Mouse (Mus musculus) CD4-positive, CD25-positive, alpha-beta regulatory T cell, adult 2 months (primary cell): ENCODE measurements around the gene Grip1.

ENCODE experiments used
- DNase-seq: peaks from one replicate; pipeline ENCODE4 v3.0.0-alpha.2; 2012; ENCODE audit warnings: low read depth, low spot score

Gene Grip1

DNA sequence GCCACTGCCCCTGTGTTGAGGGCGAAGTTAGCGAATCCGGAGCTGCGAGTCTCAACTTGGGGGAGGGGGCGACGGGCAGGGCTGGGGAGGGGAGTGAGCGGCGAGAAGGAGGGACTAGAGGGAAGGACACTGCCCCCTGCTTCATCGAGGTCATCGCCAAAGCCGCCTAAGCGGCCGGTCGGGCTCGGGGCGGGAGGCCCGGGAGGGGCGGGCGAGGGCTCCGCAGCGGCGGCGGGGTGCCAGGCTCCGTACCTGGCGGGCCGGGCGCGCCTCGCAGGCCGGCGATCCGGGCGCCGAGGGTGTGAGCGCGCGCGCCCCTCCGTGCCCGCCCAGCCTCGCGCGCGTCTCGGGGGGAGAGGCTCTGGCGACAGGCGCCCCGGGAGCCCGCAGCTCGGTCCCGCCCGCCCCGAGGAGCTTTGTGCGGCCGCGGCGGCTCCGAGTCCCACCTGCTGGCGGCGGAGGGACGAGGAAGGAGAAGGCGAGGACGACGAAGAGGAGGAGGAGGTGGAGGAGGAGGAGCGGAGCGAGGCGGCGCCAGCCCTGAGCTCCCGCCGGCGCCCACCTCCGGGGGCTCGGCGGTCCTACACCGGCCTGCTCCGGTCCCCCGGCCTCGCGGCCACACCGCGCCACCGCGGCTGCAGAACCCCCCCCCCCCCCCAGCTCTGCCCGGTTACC, at the start of gene Grip1:
Gene Grip1, plus strand, starts transcription at position 400 of the 675 bp plus-strand sequence.
- peak; percentile 6 for DNase-seq

DNA sequence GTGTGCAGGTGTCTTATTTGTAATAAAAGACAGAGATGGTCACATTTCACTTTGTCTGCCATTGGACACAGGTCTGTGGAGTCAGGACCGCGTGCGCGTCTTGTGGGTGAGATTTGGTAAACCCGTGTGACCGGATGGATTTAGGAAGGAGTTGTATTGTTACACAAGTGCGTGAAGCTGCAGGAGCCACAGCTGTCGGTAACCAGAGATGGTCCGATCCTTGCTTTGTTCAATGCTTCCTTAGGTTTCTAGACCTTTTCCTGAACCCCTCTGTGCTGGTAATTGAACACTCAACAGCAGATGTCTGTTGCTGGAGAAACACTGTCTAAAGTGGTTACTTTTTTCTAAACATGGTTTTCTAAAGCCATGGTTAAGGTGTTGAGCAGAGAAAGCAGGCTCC, 48.5 kb upstream of the Grip1 start:
- DNase-seq: no peak

DNA sequence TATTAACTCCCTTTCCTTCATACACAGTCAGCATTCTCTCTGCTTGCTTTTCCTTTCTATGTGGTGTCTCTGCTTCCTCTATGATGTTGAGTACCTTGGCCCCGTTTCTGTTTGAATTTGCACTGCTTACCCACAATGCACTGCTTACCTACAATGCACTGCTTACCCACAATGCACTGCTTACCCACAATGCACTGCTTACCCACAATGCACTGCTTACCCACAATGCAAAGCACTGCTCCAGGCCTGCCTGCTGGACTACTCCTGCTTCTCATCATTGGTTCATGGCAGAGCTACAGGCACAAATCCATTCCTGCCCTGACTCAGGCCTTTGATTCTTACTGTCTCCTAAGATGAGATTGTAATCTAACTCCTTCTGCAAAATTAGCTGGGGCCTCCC, 48.0 kb upstream of the Grip1 start:
- no peak for DNase-seq

DNA sequence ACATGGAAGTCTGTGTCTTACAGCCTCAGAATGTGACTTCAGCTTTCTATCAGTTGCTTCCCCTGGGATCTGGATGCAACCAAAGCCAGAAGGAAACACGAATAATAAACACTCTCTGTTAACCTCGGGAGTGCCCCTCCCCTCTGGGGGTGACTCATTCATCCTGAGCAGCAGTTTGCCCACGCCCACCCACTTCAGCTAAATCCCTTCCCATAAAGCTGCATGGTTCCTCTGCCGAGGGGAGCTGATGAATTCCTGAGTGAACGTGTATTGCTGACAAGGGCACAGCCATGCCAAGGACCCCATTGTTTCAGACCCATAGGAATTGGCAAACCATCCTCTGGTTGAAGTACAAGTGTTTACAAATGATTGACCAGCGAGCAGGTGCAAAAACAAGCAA, 45.3 kb upstream of the Grip1 start:
- DNase-seq: no peak

DNA sequence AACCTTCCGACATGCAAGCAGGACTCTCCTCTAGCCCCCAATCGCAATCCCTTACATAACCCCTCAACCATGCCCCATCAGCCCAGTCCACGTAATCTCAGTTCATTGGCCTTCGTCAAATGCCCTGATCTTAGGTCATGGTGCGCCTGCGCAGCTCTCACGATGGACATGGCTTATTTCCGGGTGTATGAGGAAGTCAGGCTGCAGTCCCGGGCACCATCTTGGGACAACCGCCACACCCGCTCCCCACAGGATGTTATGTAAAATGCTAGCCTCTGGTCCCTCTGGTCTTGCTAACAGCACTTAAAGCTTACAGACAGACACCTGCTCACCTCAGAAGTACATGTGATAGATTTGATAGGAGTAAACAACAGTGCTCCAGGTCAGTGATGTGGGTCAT, 40.4 kb upstream of the Grip1 start:
- no peak for DNase-seq

DNA sequence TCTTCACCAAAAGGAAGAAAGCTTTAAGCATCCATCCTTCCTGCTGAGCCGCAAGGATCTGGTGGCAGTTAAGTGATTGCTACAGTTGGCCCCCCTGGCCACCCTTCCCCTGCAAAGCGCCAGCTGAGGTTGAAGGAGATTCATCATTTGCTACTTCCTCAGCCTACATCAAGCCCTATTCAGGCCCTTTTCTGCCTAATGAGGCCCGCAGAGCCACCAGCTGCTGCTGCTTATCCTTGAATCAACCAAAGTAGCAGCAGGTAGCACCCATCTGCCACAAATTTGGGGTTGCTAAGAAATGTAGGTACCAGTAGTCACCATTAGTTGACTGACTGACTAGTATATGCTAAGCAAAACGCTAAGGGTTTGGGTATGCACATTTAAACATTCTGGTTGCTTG, 38.5 kb upstream of the Grip1 start:
- no peak for DNase-seq

DNA sequence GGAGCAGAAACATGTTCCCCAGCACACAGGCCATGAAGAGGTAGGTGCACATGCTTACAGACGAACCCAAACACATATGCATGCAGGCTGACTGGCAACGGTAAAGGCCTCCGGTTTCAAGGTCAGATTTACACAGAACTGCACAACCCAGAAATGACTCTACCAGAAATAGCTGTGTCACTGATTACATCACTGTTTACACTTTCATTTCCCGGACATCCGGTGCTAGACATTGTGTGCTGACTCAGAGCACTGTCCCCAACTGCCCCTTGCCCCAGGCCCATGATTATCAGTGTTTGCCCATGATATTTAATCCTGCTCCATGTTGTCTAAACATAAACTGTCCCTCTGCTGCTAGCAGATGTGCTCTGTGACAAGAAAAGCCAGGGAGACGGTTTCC, 32.2 kb upstream of the Grip1 start:
- DNase-seq: no peak

DNA sequence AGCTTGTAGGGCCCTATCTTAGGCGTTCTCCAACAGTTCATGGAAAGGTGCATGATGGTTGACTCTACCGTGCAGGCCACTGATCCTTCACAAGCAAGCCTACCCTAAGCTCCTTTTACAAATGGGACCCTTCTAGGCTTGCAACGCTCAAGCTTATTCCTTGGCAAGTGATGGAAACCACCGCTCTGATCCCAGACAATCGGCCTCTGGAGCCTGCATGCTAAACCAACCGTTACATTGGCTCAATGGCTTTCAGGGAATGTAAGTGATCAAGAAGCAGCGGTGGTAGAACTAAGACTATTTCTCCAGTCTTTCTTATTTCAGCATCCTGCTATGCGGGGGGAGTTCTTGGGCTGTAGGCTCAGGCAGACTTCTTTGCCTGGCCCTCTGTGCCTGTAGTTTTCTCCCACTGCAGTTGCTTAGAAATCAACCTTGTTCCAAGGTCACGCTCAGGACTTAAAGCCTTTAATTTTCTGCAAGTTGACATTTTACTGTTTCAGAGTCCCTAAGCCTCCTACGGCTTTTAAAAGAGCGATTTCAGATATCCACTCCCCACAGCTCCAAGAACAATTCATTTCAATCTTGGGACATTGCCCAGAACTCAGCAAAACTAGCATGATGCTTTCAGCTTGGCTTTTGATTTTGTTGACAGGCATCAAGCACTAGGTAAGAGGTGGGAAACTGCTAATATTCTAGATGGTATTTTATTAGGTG, 29.7 kb upstream of the Grip1 start:
- DNase-seq: no peak

DNA sequence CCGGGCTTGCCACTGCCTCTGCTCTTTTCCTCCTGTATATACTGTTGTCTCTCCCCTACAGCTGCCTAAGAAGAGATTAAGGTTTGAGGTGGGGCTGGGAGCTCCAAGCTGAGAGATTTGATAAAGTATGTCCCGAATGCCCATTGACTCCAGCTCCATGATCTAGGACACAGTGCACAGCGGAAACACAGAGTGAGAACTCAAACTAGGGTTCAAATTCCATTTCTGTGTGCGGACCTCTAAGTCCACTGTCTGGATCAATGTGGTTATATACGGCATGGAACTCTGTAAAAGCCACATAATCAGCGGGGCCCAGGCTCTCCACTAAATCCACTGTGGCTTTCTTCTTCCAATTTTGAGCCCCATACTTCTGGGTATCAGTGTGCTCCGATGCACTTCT, 26.0 kb upstream of the Grip1 start:
- no peak for DNase-seq

DNA sequence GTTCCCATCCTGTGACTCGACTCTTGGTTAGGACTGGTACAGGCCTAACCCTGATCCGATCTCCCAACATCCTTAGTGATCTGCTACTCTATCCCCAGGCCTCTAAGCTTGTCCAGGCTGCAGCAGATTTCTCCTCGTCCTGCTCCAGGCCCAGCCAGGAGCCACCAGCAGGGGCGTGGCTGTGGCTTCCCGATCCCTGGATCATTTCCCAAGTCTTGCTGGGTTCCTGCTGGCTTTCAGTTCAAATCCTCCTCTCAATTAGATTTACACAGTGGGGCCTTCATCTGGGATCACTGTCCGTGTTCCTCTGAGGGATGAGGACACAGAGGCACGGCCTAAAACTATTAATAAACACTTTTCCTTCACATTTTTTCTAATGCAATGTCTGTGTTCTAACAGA, 25.5 kb upstream of the Grip1 start:
- no peak for DNase-seq

DNA sequence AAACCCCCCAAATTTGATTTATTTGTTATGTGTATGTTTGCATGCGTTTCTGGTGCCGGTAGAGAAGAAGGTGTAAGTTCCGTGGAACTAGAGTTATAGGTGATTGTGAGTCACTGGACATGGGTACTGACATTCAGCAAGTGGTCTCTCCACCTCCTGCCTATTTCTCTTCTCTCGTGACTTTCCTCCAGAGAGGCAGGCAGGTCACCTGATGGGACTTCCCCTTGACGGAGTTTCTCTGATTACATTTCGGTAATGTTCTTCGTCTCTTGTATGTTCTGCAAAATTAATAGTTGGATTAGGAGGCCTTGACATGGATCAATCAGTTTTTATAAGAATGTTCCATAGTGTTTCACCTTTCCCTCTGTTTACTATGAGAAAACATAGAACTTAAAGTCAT, 23.4 kb upstream of the Grip1 start:
- DNase-seq: no peak

DNA sequence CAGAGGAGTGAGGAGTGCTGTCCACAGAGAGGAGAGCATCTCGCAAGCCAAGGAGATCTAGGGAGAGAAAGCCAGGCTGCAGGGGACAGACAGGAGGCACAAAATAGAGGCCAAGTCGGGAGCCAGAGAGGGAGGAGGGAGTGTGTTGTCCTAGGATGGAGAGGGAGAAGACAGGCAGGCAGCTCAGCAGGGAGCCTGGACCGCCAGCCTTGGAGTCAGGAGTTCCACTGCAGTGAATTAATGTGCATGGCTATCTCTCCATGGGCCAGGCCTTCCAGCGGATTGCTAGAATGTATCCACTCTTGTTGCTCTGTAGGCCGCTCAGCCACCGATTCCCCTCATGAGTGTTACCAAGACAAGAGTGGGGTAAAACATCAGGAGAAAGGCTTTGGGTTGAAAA, 21.8 kb upstream of the Grip1 start:
- DNase-seq: no peak

DNA sequence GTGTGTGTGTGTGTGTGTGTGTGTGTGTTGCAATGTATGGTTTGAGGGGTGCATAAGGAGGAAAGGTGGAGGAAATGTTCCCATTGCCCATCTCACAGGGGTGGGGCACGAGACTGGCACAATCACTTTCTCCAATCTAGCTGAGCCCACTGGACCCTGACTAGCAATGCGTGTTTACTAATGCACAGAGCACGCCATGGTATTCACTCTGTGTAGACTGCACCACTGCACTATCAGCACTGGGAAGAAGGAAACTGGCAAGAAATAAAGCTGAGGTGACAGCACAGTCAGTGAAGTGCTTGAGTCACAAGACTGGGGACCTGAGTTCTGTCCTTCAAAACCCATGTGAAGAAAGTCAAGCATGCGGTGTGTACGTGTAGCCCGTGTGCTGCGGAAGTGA, 17.8 kb upstream of the Grip1 start:
- DNase-seq: no peak

DNA sequence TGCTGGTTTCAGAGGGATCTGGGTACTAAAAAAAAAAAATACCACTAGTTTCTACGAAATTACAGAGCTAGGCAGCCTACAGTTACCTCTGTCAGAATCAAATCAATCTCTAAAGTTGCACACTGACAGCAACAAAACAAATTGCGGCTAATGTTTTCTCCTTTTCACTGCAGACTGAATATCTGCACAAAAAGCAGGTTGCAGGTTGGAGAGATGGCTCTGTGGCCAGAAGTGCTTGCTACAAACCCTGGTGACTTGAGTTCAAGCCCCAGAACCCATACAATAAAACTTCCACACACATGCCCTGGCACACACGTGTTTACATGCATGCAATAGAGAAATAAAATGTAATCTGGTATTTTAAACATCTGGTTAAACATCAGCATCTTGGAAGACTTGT, 16.3 kb upstream of the Grip1 start:
- DNase-seq: no peak

DNA sequence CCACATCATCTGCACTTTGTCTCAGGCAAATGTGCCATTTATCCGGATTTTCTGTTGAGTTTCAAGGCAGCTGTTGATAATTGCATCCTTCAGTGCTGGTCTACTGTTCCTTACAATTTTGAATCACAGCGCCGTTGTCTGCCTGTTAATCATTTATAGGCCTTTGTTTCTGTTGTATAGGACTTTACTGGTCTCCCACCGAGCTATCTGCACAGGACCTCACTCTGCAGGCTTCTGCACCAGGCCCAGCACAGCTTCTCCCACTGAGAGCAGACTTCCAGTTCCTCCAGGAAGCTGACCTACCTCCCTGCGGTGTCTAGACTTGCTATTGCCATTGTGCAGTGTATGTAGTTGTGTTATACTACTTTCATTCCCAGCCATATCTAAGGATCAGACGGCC, 11.9 kb upstream of the Grip1 start:
- DNase-seq: no peak

DNA sequence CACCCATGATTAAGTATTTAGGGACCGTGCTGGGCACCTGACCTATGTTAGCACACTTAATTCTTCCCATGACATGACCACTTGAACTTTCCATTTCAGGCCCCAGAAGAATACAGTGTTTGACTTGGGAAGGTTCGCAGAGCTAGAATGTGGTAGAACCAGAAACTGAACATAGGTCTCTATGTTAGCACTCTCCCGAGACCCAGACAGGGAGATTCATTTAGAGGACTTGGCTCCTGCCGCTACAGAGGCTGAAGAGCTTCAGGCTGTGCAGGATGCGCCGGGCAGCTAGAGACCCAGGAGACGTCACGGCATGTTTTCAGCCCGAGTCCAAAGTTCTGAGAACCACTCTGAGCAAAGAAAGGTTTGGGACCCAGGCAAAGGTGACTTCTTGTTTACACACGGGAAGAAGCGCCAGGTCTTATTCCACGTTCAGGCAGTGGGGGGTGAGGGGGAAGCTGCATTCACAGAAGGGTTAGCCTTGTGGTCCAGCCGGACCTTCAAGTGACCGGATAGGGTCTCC, 6.2 kb upstream of the Grip1 start:
- no peak for DNase-seq

DNA sequence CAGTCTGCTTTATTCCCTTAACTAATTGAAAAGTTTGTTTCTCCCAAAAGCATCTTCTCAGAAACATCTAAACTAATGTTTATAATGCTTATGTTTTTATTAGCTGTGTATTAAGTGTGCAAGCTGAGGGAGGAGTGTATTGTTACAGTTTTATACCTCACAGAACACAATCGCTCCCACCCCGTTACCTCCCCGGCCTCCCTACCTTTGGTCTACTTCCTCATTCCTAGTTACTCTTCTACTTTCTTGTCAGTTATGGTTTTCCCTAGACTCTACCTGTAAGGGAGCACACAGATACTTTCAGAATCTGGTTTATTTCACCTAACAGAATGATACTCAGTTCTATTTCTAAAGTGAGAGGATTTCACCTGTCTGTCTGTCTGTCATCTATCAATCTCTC, 5.7 kb upstream of the Grip1 start:
- no peak for DNase-seq

DNA sequence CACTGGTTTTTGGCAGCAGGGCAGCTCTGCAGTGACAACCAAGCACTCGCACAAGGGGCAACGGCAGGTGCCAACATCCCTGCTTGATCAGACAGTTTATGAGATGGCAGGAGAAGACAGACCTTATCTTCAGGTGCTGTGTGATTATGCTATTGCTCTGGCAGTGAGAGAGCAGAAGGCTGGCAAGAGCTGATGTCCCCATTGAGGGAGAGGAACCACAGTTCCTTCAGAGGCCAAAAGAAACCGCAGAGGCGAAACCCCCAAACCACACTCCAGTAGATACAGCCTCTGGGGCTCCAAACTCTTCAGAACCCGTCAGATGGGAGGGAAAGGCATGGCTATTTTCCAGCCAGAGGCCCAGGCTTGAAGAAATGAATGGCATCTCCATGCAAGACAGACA, 932 bp upstream of the Grip1 start:
- DNase-seq: no peak

DNA sequence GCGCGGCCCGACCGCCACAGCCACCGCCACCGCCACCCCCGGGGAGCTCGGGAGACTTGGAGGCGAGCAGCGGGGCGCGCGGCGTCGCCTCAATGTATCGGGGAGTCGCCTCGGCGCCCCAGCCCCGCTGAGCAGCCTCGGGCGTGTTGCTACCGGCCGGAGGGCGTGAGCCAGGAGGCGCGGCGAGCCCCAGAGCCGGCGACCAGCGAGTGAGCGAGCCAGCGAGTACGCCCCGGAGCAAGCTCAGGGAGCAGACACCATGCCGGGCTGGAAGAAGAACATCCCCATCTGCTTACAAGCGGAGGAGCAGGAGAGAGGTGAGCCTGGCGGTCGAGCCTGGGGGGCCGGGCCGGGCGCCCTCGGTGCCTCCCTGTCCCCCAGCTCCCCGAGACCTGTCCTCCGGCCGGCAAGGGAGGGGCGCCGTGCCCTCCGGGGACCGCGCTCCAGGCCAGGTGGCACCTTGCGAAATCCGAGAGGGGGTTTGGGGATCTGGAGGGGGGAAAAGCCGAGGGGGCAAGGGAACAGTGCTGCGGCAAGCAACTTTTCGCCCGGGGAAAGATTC, 557 bp downstream of the Grip1 start:
- peak; percentile 4 for DNase-seq

DNA sequence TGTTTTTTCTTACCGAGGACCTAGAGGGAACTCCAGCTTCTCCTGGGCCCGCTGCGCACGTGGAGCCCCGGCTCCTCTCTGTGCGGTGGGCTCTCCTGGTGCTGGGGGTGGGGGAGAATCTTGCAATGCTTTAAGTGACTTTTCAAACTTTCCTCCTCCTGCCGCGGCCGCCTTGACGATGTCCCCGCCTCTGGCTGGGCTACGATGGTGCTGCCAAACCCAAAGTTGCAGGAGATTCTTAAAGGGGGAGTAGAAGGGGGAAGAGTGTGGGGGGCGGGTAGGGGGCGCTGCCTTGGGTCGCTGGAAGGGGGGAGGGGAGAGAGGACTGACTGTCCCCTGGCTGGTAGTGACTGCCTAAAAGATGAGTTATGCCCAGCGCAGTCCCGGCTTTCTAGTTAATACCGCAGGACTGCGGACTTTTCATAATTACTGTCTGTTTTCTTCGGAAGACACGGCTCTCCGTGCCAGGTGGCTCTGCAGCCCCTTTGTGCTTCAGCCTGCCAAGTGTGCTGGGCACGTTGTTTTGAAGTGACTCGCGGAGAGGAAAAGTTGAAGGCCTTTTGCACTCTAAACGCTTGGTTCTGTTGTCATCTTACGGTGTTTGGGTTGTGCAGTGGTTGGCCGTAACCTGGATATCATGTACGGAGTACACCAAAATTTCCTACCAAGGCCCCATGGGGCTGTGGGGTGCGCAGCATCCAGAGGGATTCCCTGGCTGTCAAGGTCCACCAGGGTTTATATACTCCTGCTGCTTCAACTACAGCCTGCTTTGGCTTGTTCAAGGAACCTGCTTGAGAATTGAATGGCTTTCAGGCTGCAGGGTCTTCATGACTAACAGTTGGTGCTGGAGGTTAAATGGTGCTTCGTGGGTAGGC, 1.3 kb downstream of the Grip1 start:
- no peak for DNase-seq

DNA sequence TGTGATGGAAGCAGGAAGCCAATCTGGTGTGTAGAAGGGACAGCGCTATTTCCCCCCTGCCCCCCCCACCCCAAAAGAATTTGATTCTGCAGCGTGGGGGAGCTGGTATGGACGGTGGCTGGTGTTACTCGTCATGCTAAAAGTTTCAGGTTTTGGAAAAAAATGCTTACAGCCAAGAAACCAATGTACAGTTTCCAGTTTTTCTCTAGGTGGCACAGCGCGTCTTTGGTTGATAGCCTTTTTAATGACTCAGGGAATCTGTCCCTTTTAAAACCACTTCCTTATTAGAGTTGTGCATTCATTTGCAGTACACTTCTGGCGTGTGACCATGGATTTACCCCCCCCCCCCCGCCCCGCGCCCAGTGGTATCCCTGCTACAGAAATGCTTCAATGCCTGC, 1.9 kb downstream of the Grip1 start:
- DNase-seq: no peak

DNA sequence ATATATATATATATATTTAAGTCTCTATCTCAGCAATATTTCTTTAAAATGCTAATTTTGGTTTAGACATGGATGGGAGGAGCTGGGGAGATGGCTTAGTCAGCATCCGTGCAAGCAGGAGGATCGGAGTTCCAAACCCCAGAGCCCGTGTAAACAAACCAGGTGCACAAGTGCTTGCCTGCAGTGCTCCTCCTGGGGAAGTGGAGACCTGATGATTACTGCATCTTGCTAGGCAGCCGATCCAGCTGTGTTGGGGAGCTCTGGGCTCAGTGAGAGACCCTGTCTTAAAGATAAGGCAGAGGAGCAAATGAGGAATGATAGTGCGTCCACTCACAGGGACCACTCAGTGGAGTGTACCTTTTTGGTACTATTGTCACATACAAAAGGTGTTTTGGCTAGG, 3.5 kb downstream of the Grip1 start:
- DNase-seq: no peak
